Comparison of ENCODE assay signal across 13 mouse cellular contexts in the genomic region with DNA sequence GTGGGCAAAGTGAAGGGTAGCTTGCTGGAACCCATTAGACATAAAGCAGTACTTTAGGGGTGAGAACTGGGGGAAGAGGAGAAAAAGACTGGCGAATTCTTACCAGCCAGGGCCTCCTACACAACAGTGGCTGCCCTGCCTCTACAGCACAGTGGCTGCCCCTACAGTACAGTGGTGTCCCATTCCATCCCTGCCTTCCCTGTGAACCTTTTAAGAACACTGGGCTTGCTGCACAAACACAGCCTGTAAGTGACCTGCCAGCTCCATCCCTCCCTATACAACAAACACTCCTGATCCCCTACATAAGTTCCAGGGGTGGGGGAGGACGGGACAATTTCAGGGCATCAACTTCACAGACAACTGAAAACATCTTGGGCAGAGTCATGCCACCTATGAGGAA.
"Had no signal": no experiment of that assay in that cellular context is flagged by ENCODE, and none has a peak within 500 bp of the region (broad histone marks: within the 10 kb centered on the region; RNA-seq: fewer than 3 reads in every experiment).

No protein-coding gene starts in this region.

- ATAC-seq: lung, postnatal 0 days; midbrain, embryonic 15.5 days had no signal

- H3K4me1 ChIP-seq: liver, embryonic 15.5 days had no signal

- H3K9me3 ChIP-seq: limb, embryonic 10.5 days; liver, embryonic 15.5 days; midbrain, embryonic 15.5 days had no signal

- H3K9ac ChIP-seq: liver, embryonic 15.5 days; midbrain, embryonic 15.5 days had no signal

- DNase-seq: kidney, adult 11 months; kidney, adult 9 months; lung, adult 2 months; lung, postnatal 36 days; right cerebral cortex, postnatal 25 days; thymus, postnatal 14 days had no signal

- H3K27me3 ChIP-seq: liver, embryonic 15.5 days; midbrain, embryonic 15.5 days had no signal

- H3K4me3 ChIP-seq: left cerebral cortex, adult 2 months; limb, embryonic 10.5 days; liver, embryonic 15.5 days; midbrain, embryonic 15.5 days had no signal

- H3K4me2 ChIP-seq: liver, embryonic 11.5 days; liver, embryonic 15.5 days; midbrain, embryonic 15.5 days had no signal

- H3K27ac ChIP-seq: left cerebral cortex, adult 2 months; limb, embryonic 10.5 days; liver, embryonic 15.5 days; midbrain, embryonic 15.5 days; stomach, postnatal 0 days had no signal

- H3K36me3 ChIP-seq: limb, embryonic 10.5 days; liver, embryonic 15.5 days; midbrain, embryonic 15.5 days had no signal
